Mouse (Mus musculus): ENCODE data around the gene Gm3558.
"Not testable (repeated sequence)": the region's sequence is repeated elsewhere in the genome, so short reads cannot be mapped to it uniquely, and the experiment has no call there.

Gm3558 gene

GRCm38 (mm10) chr14:7568382-7568781 is at the start of gene Gm3558:
Gene Gm3558, minus strand, starts transcription at chr14:7568566.
- DNase-seq (ENCODE audit: low read depth, low spot score), result not testable (repeated sequence)

GRCm38 (mm10) chr14:7595492-7595891 is 27.1 kb upstream of the Gm3558 start, which contains the start of gene Gm10338:
Gene Gm10338, minus strand, starts transcription at chr14:7595592.
- not testable (repeated sequence) for DNase-seq (ENCODE audit: low read depth, low spot score)

- peak; percentile 1 for DNase-seq (ENCODE audit: low read depth, low spot score)
These were observed 476 bp downstream of the Gm3558 start for GRCm38 (mm10) chr14:7567890-7568289.

- DNase-seq (ENCODE audit: low read depth, low spot score), result not testable (repeated sequence)
These were observed 1.1 kb downstream of the Gm3558 start for GRCm38 (mm10) chr14:7567266-7567665.
